Mouse (Mus musculus): ENCODE data around the gene Rarb.
"Not testable (repeated sequence)": the region's sequence is repeated elsewhere in the genome, so short reads cannot be mapped to it uniquely, and the experiment has no call there.

Gene Rarb

GRCm38 (mm10) chr14:16818602-16819250 lies at the start of gene Rarb:
Rarb (minus strand) TSS chr14:16819156.
- no peak for DNase-seq

GRCm38 (mm10) chr14:16842036-16842435 lies 23.1 kb upstream of the Rarb start:
- no peak for DNase-seq

GRCm38 (mm10) chr14:16841597-16841989 lies 22.6 kb upstream of the Rarb start:
- no peak for DNase-seq

GRCm38 (mm10) chr14:16840951-16841596 lies 22.1 kb upstream of the Rarb start:
- peak; percentile 45 for DNase-seq

- no peak for DNase-seq
Measured at GRCm38 (mm10) chr14:16840135-16840534, 21.2 kb upstream of the Rarb start.

GRCm38 (mm10) chr14:16815096-16815741 lies 3.7 kb downstream of the Rarb start:
- DNase-seq: no peak

GRCm38 (mm10) chr14:16806155-16806554 lies 12.8 kb downstream of the Rarb start:
- DNase-seq: peak; percentile 4

- no peak for DNase-seq
Measured at GRCm38 (mm10) chr14:16790161-16790560, 28.8 kb downstream of the Rarb start.

GRCm38 (mm10) chr14:16781942-16782541 lies 36.9 kb downstream of the Rarb start:
- no peak for DNase-seq

GRCm38 (mm10) chr14:16776723-16777381 lies 42.1 kb downstream of the Rarb start:
- no peak for DNase-seq

- DNase-seq: no peak
Measured at GRCm38 (mm10) chr14:16772927-16773326, 46.0 kb downstream of the Rarb start.

GRCm38 (mm10) chr14:16765891-16766290 lies 53.1 kb downstream of the Rarb start:
- no peak for DNase-seq

GRCm38 (mm10) chr14:16762773-16763172 lies 56.2 kb downstream of the Rarb start:
- DNase-seq: no peak

- no peak for DNase-seq
Measured at GRCm38 (mm10) chr14:16758773-16759434, 60.1 kb downstream of the Rarb start.

- not testable (repeated sequence) for DNase-seq
Measured at GRCm38 (mm10) chr14:16755601-16756000, 63.4 kb downstream of the Rarb start.

- DNase-seq: no peak
Measured at GRCm38 (mm10) chr14:16752648-16753047, 66.3 kb downstream of the Rarb start.

- DNase-seq: no peak
Measured at GRCm38 (mm10) chr14:16746982-16747578, 71.9 kb downstream of the Rarb start.

- no peak for DNase-seq
Measured at GRCm38 (mm10) chr14:16740982-16741739, 77.8 kb downstream of the Rarb start.

GRCm38 (mm10) chr14:16738538-16738937 lies 80.4 kb downstream of the Rarb start:
- DNase-seq: no peak

- no peak for DNase-seq
Measured at GRCm38 (mm10) chr14:16737781-16738180, 81.2 kb downstream of the Rarb start.

- peak; percentile 17 for DNase-seq
Measured at GRCm38 (mm10) chr14:16735331-16736012, 83.5 kb downstream of the Rarb start.

Measured in kidney, adult 11 months (tissue).